Mouse (Mus musculus): ENCODE data around the gene Capn3.

GRCm38 (mm10) chr2:120496511-120496910 lies 40.7 kb downstream of the Capn3 start:
- TF ChIP-seq CTCF (IDR thresholded peaks at IDR 0.05; ENCODE audit: low read depth): no peak
- no peak for TF ChIP-seq EP300 (optimal IDR thresholded peaks at IDR 0.05)

All from stomach, postnatal 0 days (tissue).